Mouse (Mus musculus): ENCODE data around the gene Plcb1. TPM values are rescaled to one million over a fixed set of nuclear protein-coding genes. Genes with fewer than 3 reads are reported as not detected.

Plcb1 gene
- polyA plus RNA-seq, 1 experiment from 2014 or later: 4.8 TPM

DNA sequence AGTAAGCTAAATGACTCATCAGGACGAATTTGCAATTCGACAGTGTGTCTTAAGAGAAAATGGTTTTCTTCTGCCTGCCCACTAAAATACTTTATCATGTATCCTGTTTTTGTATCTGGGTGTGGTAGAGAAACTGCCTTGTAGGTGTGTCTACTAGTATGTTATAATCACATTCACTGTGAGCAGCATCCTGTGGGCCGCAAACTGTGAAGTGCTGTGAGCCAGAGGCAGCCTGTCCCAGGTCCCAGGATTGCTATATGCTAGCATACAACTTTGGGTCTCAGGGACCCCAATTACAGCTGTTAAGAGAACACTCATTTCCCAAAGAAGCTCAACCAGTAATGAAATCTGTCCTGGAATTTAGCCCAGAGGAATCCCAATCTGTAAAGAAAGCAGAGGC lies 444.4 kb downstream of the Plcb1 start:
- no peak for DNase-seq (ENCODE audit: low spot score)
- Histone ChIP-seq H3K27ac (replicated peaks) (no peak overlapping the region), H3K4me3 (no peak overlapping the region), H3K4me1 (no peaks in the 10 kb centered on the region), H3K27me3 (ENCODE audit: low read depth, poor library complexity, severe bottlenecking) (no peaks in the 10 kb centered on the region), H3K36me3 (no peaks in the 10 kb centered on the region), H3K9me3 (replicated peaks) (no peaks in the 10 kb centered on the region)
- WGBS: 91% methylated on average over 3 of the region's 3 CpGs

DNA sequence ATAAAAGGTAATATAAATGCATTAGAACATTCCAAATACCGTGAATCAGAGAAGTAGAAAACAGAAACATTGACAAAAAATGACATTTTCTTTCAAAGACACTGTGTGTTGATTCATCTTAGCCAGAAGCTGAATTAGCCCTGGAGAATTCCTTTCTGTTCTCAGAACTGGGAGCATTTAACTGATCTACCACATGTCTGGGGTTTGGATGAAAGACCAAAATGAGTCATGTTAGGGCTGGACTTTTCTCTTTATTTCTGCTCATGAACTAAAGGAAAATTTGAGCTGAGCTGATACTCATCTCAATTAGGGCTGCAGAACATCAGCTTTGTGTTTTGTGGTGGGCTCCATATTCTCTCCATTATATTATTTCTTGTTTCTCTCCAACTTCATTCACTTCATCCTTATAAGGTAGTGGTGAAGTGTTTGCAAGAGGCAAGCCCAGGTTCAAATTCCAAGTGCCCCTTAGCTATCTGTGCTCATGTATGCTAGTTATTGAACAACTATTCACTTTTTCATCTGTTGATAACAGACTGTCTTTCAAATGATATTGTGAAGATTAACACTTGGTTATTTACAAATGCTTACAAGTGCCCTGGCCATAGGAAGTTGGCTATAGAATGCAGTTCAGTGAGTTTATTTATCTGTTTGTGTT lies 456.9 kb downstream of the Plcb1 start:
- no peak for DNase-seq (ENCODE audit: low spot score)
- no peaks in the 10 kb centered on the region for H3K27me3 ChIP-seq (ENCODE audit: low read depth, poor library complexity, severe bottlenecking)
- WGBS: 92% methylated on average over 1 of the region's 1 CpGs

DNA sequence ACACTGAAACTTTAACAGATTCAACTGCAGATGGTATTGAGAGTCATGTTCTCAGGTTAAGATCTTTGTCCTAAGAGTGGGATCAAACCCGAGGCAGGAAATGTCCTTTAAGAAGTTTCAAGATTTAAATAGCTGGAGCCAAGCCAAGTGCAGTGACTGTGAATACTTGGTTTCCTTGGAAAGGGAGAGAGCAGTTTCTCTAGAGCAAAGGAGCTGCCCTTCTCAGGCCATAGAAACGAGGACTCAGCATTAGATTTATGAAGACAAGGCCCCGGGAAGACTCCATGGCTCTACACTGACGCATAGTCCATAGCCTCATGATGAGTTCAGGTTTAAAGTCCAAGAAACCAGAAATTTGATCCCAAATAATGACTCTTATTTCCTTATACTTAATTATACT lies 457.9 kb downstream of the Plcb1 start:
- H3K27ac ChIP-seq (replicated peaks): no peak overlapping the region
- H3K4me1 ChIP-seq: no peaks in the 10 kb centered on the region
- 87% methylated on average over 4 of the region's 4 CpGs for WGBS
- no peaks in the 10 kb centered on the region for H3K27me3 ChIP-seq (ENCODE audit: low read depth, poor library complexity, severe bottlenecking)
- no peaks in the 10 kb centered on the region for H3K9me3 ChIP-seq (replicated peaks)
- no peak for DNase-seq (ENCODE audit: low spot score)
- no peak overlapping the region for H3K4me3 ChIP-seq
- H3K36me3 ChIP-seq: no peaks in the 10 kb centered on the region

More for the DNA sequence above, 456.9 kb downstream of the Plcb1 start:
- no peak overlapping the region for H3K4me3 ChIP-seq
- no peaks in the 10 kb centered on the region for H3K36me3 ChIP-seq
- no peaks in the 10 kb centered on the region for H3K9me3 ChIP-seq (replicated peaks)
- H3K27ac ChIP-seq (replicated peaks): no peak overlapping the region
- no peaks in the 10 kb centered on the region for H3K4me1 ChIP-seq

DNA sequence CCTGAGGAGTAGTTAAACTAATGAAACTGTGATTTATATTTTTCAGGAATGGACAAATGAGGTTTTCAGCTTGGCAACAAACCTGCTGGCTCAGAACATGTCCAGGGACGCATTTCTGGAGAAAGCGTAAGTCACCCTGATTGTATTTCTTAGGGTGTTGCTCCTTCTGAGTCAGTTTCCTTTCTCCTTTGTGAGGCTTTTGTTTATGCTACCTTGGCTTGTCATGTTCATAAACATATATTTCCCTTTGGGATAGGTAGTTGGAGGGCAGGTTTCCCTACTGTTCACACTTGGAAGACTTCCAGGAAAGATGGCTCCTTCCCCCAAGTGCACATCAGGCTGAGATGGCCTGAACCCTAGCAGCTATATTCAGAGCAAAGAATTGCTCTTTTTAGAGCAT lies 464.1 kb downstream of the Plcb1 start:
- H3K4me1 ChIP-seq: no peaks in the 10 kb centered on the region
- DNase-seq (ENCODE audit: low spot score): no peak
- H3K36me3 ChIP-seq: no peaks in the 10 kb centered on the region
- no peaks in the 10 kb centered on the region for H3K9me3 ChIP-seq (replicated peaks)
- 93% methylated on average over 2 of the region's 2 CpGs for WGBS
- no peak overlapping the region for H3K27ac ChIP-seq (replicated peaks)
- H3K27me3 ChIP-seq (ENCODE audit: low read depth, poor library complexity, severe bottlenecking): no peaks in the 10 kb centered on the region
- no peak overlapping the region for H3K4me3 ChIP-seq

- Histone ChIP-seq H3K9me3 (replicated peaks) (no peaks in the 10 kb centered on the region), H3K36me3 (no peaks in the 10 kb centered on the region), H3K4me1 (no peaks in the 10 kb centered on the region), H3K27me3 (ENCODE audit: low read depth, poor library complexity, severe bottlenecking) (no peaks in the 10 kb centered on the region), H3K4me3 (no peak overlapping the region), H3K27ac (replicated peaks) (no peak overlapping the region)
- DNase-seq (ENCODE audit: low spot score): no peak
- 94% methylated on average over 3 of the region's 3 CpGs for WGBS
Observed at GRCm38 (mm10) chr2:135251821-135252315, 466.0 kb downstream of the Plcb1 start.

- no peaks in the 10 kb centered on the region for H3K27me3 ChIP-seq (ENCODE audit: low read depth, poor library complexity, severe bottlenecking)
- no peak for DNase-seq (ENCODE audit: low spot score)
- H3K36me3 ChIP-seq: no peaks in the 10 kb centered on the region
- H3K4me1 ChIP-seq: peaks cover 5% of the 10 kb centered on the region; the same call in 1 of the 2 replicates
- no peaks in the 10 kb centered on the region for H3K9me3 ChIP-seq (replicated peaks)
- no peak overlapping the region for H3K4me3 ChIP-seq
- H3K27ac ChIP-seq (replicated peaks): no peak overlapping the region
- WGBS: 80% methylated on average over 3 of the region's 3 CpGs
Observed at GRCm38 (mm10) chr2:135259136-135259535, 473.3 kb downstream of the Plcb1 start.

- no peak for DNase-seq (ENCODE audit: low spot score)
- Histone ChIP-seq H3K4me1 (peaks cover 5% of the 10 kb centered on the region; the same call in 1 of the 2 replicates), H3K36me3 (no peaks in the 10 kb centered on the region), H3K27ac (replicated peaks) (no peak overlapping the region), H3K9me3 (replicated peaks) (no peaks in the 10 kb centered on the region), H3K4me3 (no peak overlapping the region), H3K27me3 (ENCODE audit: low read depth, poor library complexity, severe bottlenecking) (no peaks in the 10 kb centered on the region)
- WGBS: 81% methylated on average over 2 of the region's 2 CpGs
Observed at GRCm38 (mm10) chr2:135263943-135264342, 478.1 kb downstream of the Plcb1 start.

DNA sequence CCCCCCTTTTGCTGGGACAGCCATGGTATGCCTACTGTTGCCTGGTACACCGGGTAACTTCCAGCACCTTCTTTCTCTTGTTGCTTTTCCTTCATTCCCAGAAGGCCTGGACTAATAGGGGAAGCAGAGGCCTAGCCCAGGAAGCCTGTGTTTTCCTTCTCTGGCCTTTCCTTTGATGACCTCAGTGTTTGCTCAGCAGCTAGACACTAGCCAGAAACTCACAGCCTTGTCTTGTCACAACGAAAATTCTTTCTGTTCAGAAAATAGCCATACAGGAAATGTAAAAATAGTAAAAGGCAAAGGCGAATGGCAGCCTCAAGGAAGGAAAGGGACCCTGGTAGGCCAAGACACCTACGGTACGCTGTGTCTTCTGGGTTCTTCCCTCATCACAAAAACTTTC lies 489.1 kb downstream of the Plcb1 start:
- Histone ChIP-seq H3K27me3 (ENCODE audit: low read depth, poor library complexity, severe bottlenecking) (no peaks in the 10 kb centered on the region), H3K36me3 (no peaks in the 10 kb centered on the region), H3K4me3 (no peak overlapping the region), H3K4me1 (peaks cover 3% of the 10 kb centered on the region), H3K9me3 (replicated peaks) (no peaks in the 10 kb centered on the region), H3K27ac (replicated peaks) (peak overlapping the region; percentile 9; the same call in 1 of the 2 replicates)
- 78% methylated on average over 5 of the region's 5 CpGs for WGBS
- no peak for DNase-seq (ENCODE audit: low spot score)

GRCm38 (mm10) chr2:135278506-135278905 lies 492.6 kb downstream of the Plcb1 start:
- 76% methylated on average over 3 of the region's 3 CpGs for WGBS
- H3K27me3 ChIP-seq (ENCODE audit: low read depth, poor library complexity, severe bottlenecking): no peaks in the 10 kb centered on the region
- H3K9me3 ChIP-seq (replicated peaks): no peaks in the 10 kb centered on the region
- DNase-seq (ENCODE audit: low spot score): no peak
- peaks cover 3% of the 10 kb centered on the region for H3K4me1 ChIP-seq
- H3K4me3 ChIP-seq: no peak overlapping the region
- no peaks in the 10 kb centered on the region for H3K36me3 ChIP-seq
- no peak overlapping the region for H3K27ac ChIP-seq (replicated peaks)

- no peak for DNase-seq (ENCODE audit: low spot score)
- Histone ChIP-seq H3K4me1 (peaks cover 3% of the 10 kb centered on the region), H3K36me3 (no peaks in the 10 kb centered on the region), H3K9me3 (replicated peaks) (no peaks in the 10 kb centered on the region), H3K27me3 (ENCODE audit: low read depth, poor library complexity, severe bottlenecking) (no peaks in the 10 kb centered on the region), H3K27ac (replicated peaks) (no peak overlapping the region), H3K4me3 (no peak overlapping the region)
- WGBS: 82% methylated on average over 6 of the region's 6 CpGs
Observed at GRCm38 (mm10) chr2:135279026-135279425, 493.2 kb downstream of the Plcb1 start.

DNA sequence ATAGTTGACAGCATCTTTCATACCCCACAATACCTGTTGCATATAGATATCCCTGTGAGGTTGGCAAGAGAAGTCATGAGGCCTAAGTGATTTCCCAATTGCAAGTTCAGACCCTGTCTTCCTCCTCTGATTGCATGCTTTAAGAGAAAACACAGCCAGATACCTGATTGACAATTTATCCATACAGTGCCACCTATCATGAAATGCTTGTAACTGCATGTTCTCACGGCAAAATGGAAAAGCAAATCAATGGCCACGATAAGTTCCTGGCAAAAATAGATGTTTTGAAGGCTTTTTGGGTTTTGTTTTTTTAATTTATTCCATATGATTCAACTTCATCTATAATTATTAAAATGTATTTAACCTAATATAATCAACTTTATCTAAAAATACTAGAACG lies 497.9 kb downstream of the Plcb1 start:
- H3K27ac ChIP-seq (replicated peaks): no peak overlapping the region
- no peak overlapping the region for H3K4me3 ChIP-seq
- no peaks in the 10 kb centered on the region for H3K9me3 ChIP-seq (replicated peaks)
- no peaks in the 10 kb centered on the region for H3K36me3 ChIP-seq
- no peaks in the 10 kb centered on the region for H3K27me3 ChIP-seq (ENCODE audit: low read depth, poor library complexity, severe bottlenecking)
- H3K4me1 ChIP-seq: no peaks in the 10 kb centered on the region
- no peak for DNase-seq (ENCODE audit: low spot score)
- WGBS: 85% methylated on average over 3 of the region's 3 CpGs

GRCm38 (mm10) chr2:135296184-135296769 lies 510.4 kb downstream of the Plcb1 start:
- Histone ChIP-seq H3K27me3 (ENCODE audit: low read depth, poor library complexity, severe bottlenecking) (no peaks in the 10 kb centered on the region), H3K27ac (replicated peaks) (no peak overlapping the region), H3K9me3 (replicated peaks) (no peaks in the 10 kb centered on the region), H3K4me1 (peaks cover 16% of the 10 kb centered on the region), H3K4me3 (no peak overlapping the region), H3K36me3 (no peaks in the 10 kb centered on the region)
- DNase-seq (ENCODE audit: low spot score): no peak
- 95% methylated on average over 8 of the region's 8 CpGs for WGBS

DNA sequence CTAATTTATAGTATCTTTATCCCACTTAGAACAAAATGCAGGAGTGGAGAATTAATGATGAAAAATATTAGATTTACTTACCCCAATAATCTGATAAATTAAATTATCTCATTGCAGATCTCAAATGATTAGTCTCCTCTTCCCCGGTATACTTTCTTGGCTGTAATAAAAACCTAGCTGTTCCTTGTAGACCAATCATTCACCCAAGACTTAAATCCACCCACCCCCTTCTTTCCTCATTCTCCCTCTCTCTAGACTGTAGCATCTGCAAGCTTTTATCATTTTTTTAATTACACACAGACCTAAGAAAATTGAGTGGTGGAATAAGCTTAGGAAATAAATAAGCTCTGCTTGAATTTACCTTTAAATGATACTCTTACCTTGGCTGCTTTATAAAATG lies 514.6 kb downstream of the Plcb1 start:
- no peak overlapping the region for H3K4me3 ChIP-seq
- no peaks in the 10 kb centered on the region for H3K9me3 ChIP-seq (replicated peaks)
- peaks cover 16% of the 10 kb centered on the region for H3K4me1 ChIP-seq
- 87% methylated on average over 1 of the region's 1 CpGs for WGBS
- H3K36me3 ChIP-seq: no peaks in the 10 kb centered on the region
- no peak for DNase-seq (ENCODE audit: low spot score)
- H3K27ac ChIP-seq (replicated peaks): no peak overlapping the region
- H3K27me3 ChIP-seq (ENCODE audit: low read depth, poor library complexity, severe bottlenecking): no peaks in the 10 kb centered on the region

All from midbrain, embryonic 10.5 days (tissue).